Mouse (Mus musculus) induced T-regulatory cell, adult 2 months (primary cell): ENCODE data around the gene Ssr3.

Source experiments
- DNase-seq: peaks from one replicate; pipeline ENCODE4 v3.0.0-alpha.2; 2012; ENCODE audit warnings: low read depth

Ssr3 gene

GRCm38 (mm10) chr3:65374729-65375128 lies 17.7 kb downstream of the Ssr3 start:
- DNase-seq: no peak

- DNase-seq: no peak
Observed at GRCm38 (mm10) chr3:65373594-65374182, 18.7 kb downstream of the Ssr3 start.

- no peak for DNase-seq
Observed at GRCm38 (mm10) chr3:65372552-65372951, 19.9 kb downstream of the Ssr3 start.

- DNase-seq: no peak
Observed at GRCm38 (mm10) chr3:65367944-65368343, 24.5 kb downstream of the Ssr3 start.

GRCm38 (mm10) chr3:65365921-65366710 lies 26.3 kb downstream of the Ssr3 start:
- no peak for DNase-seq

GRCm38 (mm10) chr3:65365184-65365583 lies 27.2 kb downstream of the Ssr3 start:
- DNase-seq: no peak

GRCm38 (mm10) chr3:65363438-65363837 lies 29.0 kb downstream of the Ssr3 start:
- no peak for DNase-seq

- no peak for DNase-seq
Observed at GRCm38 (mm10) chr3:65360163-65360969, 32.1 kb downstream of the Ssr3 start.

- no peak for DNase-seq
Observed at GRCm38 (mm10) chr3:65358841-65359240, 33.6 kb downstream of the Ssr3 start.

- no peak for DNase-seq
Observed at GRCm38 (mm10) chr3:65358275-65358674, 34.1 kb downstream of the Ssr3 start.

- no peak for DNase-seq
Observed at GRCm38 (mm10) chr3:65355479-65355878, 36.9 kb downstream of the Ssr3 start.

- DNase-seq: no peak
Observed at GRCm38 (mm10) chr3:65353263-65354037, 39.0 kb downstream of the Ssr3 start.

- DNase-seq: peak; percentile 52
Observed at GRCm38 (mm10) chr3:65352278-65353127, 39.9 kb downstream of the Ssr3 start.

GRCm38 (mm10) chr3:65346176-65346575 lies 46.2 kb downstream of the Ssr3 start:
- DNase-seq: no peak

GRCm38 (mm10) chr3:65340173-65340951 lies 52.1 kb downstream of the Ssr3 start:
- no peak for DNase-seq

GRCm38 (mm10) chr3:65337835-65338464 lies 54.5 kb downstream of the Ssr3 start:
- DNase-seq: no peak
